In the genomic region with DNA sequence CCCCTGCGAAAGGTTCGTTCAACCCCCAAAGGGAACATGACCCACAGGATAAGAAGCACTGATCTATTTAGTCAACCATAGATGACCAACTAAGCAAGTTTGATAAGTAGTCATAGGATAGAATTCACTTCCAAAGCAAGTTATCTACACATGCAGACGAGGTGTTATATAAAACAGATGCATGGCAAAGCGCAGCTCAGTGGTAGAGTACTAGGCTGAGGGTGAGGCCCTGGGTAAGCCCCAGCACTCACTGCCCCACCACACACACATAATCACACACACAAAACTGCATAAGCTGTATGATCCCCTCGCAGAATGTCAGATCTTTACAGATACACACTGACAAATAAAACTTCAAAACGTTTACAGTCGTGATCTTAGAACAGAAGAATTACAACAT, we compare ENCODE assay signal across 23 mouse cellular contexts. TPM values are rescaled to one million over a fixed set of nuclear protein-coding genes. Genes with fewer than 3 reads are reported as not detected.
DNase-seq lines count a peak whose midpoint lies in the region; ATAC-seq and TF ChIP-seq lines count a peak whose summit lies in the region.
"Had no signal": no experiment of that assay in that cellular context is flagged by ENCODE, and none has a peak within 500 bp of the region (broad histone marks: within the 10 kb centered on the region; RNA-seq: fewer than 3 reads in every experiment).

No protein-coding gene starts in this region.

- intact Hi-C loops in left cerebral cortex, postnatal 36 days (cut with DNase I), result no loop called here

- H3K4me3 ChIP-seq in G1E (ENCODE audit: low read depth, low read length), result no peak overlapping the region; the same call in 1 of the 2 replicates
- no peak overlapping the region for H3K4me3 ChIP-seq in liver, embryonic 12.5 days
- H3K4me3 ChIP-seq in liver, embryonic 16.5 days (ENCODE audit: low read depth, low read length), result no peak overlapping the region
- H3K4me3 ChIP-seq in kidney, embryonic 14.5 days (ENCODE audit: low read length), result no peak overlapping the region
- H3K4me3 ChIP-seq: embryonic facial prominence, embryonic 10.5 days; forebrain, embryonic 10.5 days; heart, embryonic 12.5 days; hindbrain, embryonic 10.5 days had no signal

- H3K4me1 ChIP-seq in G1E (ENCODE audit: insufficient read depth, low read depth, low read length), result peaks cover 21% of the 10 kb centered on the region
- H3K4me1 ChIP-seq in liver, embryonic 12.5 days, result peaks cover 31% of the 10 kb centered on the region
- peaks cover 14% of the 10 kb centered on the region for H3K4me1 ChIP-seq in liver, embryonic 16.5 days (ENCODE audit: control insufficient read depth, low read depth, low read length)
- H3K4me1 ChIP-seq in kidney, embryonic 14.5 days (ENCODE audit: control insufficient read depth, insufficient read depth, low read length), result no peaks in the 10 kb centered on the region

- TF ChIP-seq CTCF in G1E (IDR thresholded peaks at IDR 0.05; ENCODE audit: low read depth, low read length), result no peak

- ATAC-seq in G1E (ENCODE audit: extremely low read depth, insufficient number of reproducible peaks, low FRiP score, poor library complexity, severe bottlenecking), result peak; percentile 51
- ATAC-seq in liver, embryonic 12.5 days, result peak; percentile 56
- ATAC-seq in liver, embryonic 16.5 days (ENCODE audit: low read depth), result peak; percentile 20; the same call in 1 of the 2 replicates
- ATAC-seq in kidney, embryonic 14.5 days (ENCODE audit: low FRiP score, low TSS enrichment), result no peak
- no peak for ATAC-seq in activated CD4-positive, CD25-positive, alpha-beta regulatory T cell, adult 4 months
- ATAC-seq: forebrain, embryonic 14.5 days had no signal

- H3K9ac ChIP-seq in liver, embryonic 12.5 days, result no peak overlapping the region
- no peak overlapping the region for H3K9ac ChIP-seq in liver, embryonic 16.5 days (ENCODE audit: low read depth, low read length)
- H3K9ac ChIP-seq in kidney, embryonic 14.5 days (ENCODE audit: low read depth, low read length), result no peak overlapping the region
- H3K9ac ChIP-seq: heart, embryonic 12.5 days; hindbrain, embryonic 14.5 days had no signal

- 49% methylated on average over 7 of the region's 7 CpGs for WGBS in liver, embryonic 12.5 days (ENCODE audit: insufficient replicate concordance)
- WGBS in liver, embryonic 16.5 days (ENCODE audit: insufficient replicate concordance), result 32% methylated on average over 7 of the region's 7 CpGs
- WGBS in kidney, embryonic 14.5 days, result 85% methylated on average over 7 of the region's 7 CpGs

- H3K4me2 ChIP-seq in liver, embryonic 12.5 days, result no peak overlapping the region
- no peak overlapping the region for H3K4me2 ChIP-seq in liver, embryonic 16.5 days (ENCODE audit: low read depth, low read length)
- H3K4me2 ChIP-seq in kidney, embryonic 14.5 days (replicated peaks; ENCODE audit: low read depth, low read length), result no peak overlapping the region
- H3K4me2 ChIP-seq: heart, embryonic 12.5 days; hindbrain, embryonic 14.5 days had no signal

- no peaks in the 10 kb centered on the region for H3K9me3 ChIP-seq in G1E (replicated peaks)
- H3K9me3 ChIP-seq in liver, embryonic 12.5 days (replicated peaks), result no peaks in the 10 kb centered on the region
- H3K9me3 ChIP-seq in liver, embryonic 16.5 days (replicated peaks; ENCODE audit: control insufficient read depth, low read length), result no peaks in the 10 kb centered on the region
- no peaks in the 10 kb centered on the region for H3K9me3 ChIP-seq in kidney, embryonic 14.5 days (ENCODE audit: control insufficient read depth, low read length)
- H3K9me3 ChIP-seq: embryonic facial prominence, embryonic 10.5 days; forebrain, embryonic 10.5 days; heart, embryonic 12.5 days; hindbrain, embryonic 10.5 days had no signal

- H3K36me3 ChIP-seq in G1E (replicated peaks), result peaks cover 19% of the 10 kb centered on the region
- 0 out of 2 replicates have a peak, but pooled peaks cover 6% of the 10 kb centered on the region for H3K36me3 ChIP-seq in liver, embryonic 12.5 days
- H3K36me3 ChIP-seq in liver, embryonic 16.5 days (ENCODE audit: control insufficient read depth, insufficient read depth), result no peaks in the 10 kb centered on the region
- H3K36me3 ChIP-seq in kidney, embryonic 14.5 days (ENCODE audit: control insufficient read depth, insufficient read depth, low read length), result no peaks in the 10 kb centered on the region
- H3K36me3 ChIP-seq: embryonic facial prominence, embryonic 10.5 days; forebrain, embryonic 10.5 days; heart, embryonic 12.5 days; hindbrain, embryonic 10.5 days had no signal

- H3K27ac ChIP-seq in liver, embryonic 12.5 days, result peak overlapping the region; percentile 26
- no peak overlapping the region for H3K27ac ChIP-seq in liver, embryonic 16.5 days (ENCODE audit: low read length)
- no peak overlapping the region for H3K27ac ChIP-seq in kidney, embryonic 14.5 days (ENCODE audit: low read depth, low read length)
- H3K27ac ChIP-seq: hindbrain, embryonic 10.5 days; hindbrain, embryonic 14.5 days had no signal

- DNase-seq in G1E (ENCODE audit: low spot score), result peak; percentile 26
- peak; percentile 20 for DNase-seq in c-Kit-positive CD71-positive TER-119-negative erythroid progenitor cells, embryonic 14.5 days (ENCODE audit: low read depth)
- DNase-seq in thymus, postnatal 10 days (ENCODE audit: low spot score in 2 of 2), result no peak
- no peak for DNase-seq in left cerebral cortex, postnatal 36 days (ENCODE audit: low spot score in 2 of 2)
- DNase-seq: adrenal gland, adult 8-10 months; adrenal gland, postnatal 36 days; cerebellum, adult 18-20 months; cerebellum, adult 9-11 months; cerebellum, postnatal 36 days; heart, adult 18-20 months had no signal

- H3K27me3 ChIP-seq in G1E (ENCODE audit: insufficient read depth, low read length), result no peaks in the 10 kb centered on the region
- no peaks in the 10 kb centered on the region for H3K27me3 ChIP-seq in liver, embryonic 12.5 days (replicated peaks)
- no peaks in the 10 kb centered on the region for H3K27me3 ChIP-seq in liver, embryonic 16.5 days (ENCODE audit: control insufficient read depth, insufficient read depth, low read depth, low read length)
- H3K27me3 ChIP-seq in kidney, embryonic 14.5 days (ENCODE audit: control insufficient read depth, insufficient read depth, low read length), result no peaks in the 10 kb centered on the region
- H3K27me3 ChIP-seq: CH12.LX; heart, embryonic 12.5 days had no signal

RNA-seq across cellular contexts. Expression of gene Mnd1, which starts 19.1 kb away (rescaled TPM):
- total RNA-seq in G1E (2014; fragmentation: Nextera tagmentation) (6.1 and 11.6 TPM in 2 replicates), G1E (2017) (22.5 and 23.5 TPM in 2 replicates)
- 1.2 and 1.8 TPM in 2 replicates for polyA plus RNA-seq in G1E (2012)
- 12.3 and 12.8 TPM in 2 replicates for polyA plus RNA-seq in liver, embryonic 12.5 days (2016; fragmentation: Nextera tagmentation; extraction: Ambion mirVana)
- 4.9 and 5.7 TPM in 2 replicates for polyA plus RNA-seq in liver, embryonic 16.5 days (2015; fragmentation: Nextera tagmentation; extraction: Ambion mirVana)
- polyA plus RNA-seq in kidney, embryonic 14.5 days (2014; fragmentation: Nextera tagmentation; extraction: Ambion mirVana), result 19.9 and 22.1 TPM in 2 replicates
- total RNA-seq in left cerebral cortex, postnatal 36 days (2021), result 1 to 10 TPM; 1.6 to 2.1 TPM
- 1 to 10 TPM; 1.7 to 3.8 TPM for polyA plus RNA-seq in activated CD4-positive, CD25-positive, alpha-beta regulatory T cell, adult 4 months (2017; shearing (Covaris generic))

RNA-seq across cellular contexts. Expression of gene Gm6525, which starts 37.4 kb away (rescaled TPM):
- not detected in 2 replicates for total RNA-seq in G1E (2014; fragmentation: Nextera tagmentation)
- total RNA-seq in G1E (2017), result 0.60 and 0.70 TPM in 2 replicates
- not detected in 2 replicates for polyA plus RNA-seq in G1E (2012)
- 0.30 TPM in 1 of 2 replicates, not detected in the other for polyA plus RNA-seq in liver, embryonic 12.5 days (2016; fragmentation: Nextera tagmentation; extraction: Ambion mirVana)
- polyA plus RNA-seq in liver, embryonic 16.5 days (2015; fragmentation: Nextera tagmentation; extraction: Ambion mirVana), result 0.27 and 0.37 TPM in 2 replicates
- 0.44 and 1.1 TPM in 2 replicates for polyA plus RNA-seq in kidney, embryonic 14.5 days (2014; fragmentation: Nextera tagmentation; extraction: Ambion mirVana)
- total RNA-seq in left cerebral cortex, postnatal 36 days (2021), result not detected
- polyA plus RNA-seq in activated CD4-positive, CD25-positive, alpha-beta regulatory T cell, adult 4 months (2017; shearing (Covaris generic)), result not detected
- total RNA-seq: adrenal gland, adult 8-10 months; gastrocnemius, adult 8-10 months; heart, adult 18-20 months; heart, postnatal 25 days had no signal
- polyA plus RNA-seq: heart, embryonic 12.5 days had no signal

Comparison
In these comparisons a context has a peak if more than half of its experiments do, and no peak if none do; other contexts are left out.
1. ATAC-seq: peak in G1E (single experiment), liver, embryonic 12.5 days (single experiment) and liver, embryonic 16.5 days (single experiment); none in kidney, embryonic 14.5 days (single experiment) and activated CD4-positive, CD25-positive, alpha-beta regulatory T cell, adult 4 months (single experiment).
2. DNase-seq: peak in G1E (single experiment) and c-Kit-positive CD71-positive TER-119-negative erythroid progenitor cells, embryonic 14.5 days (single experiment); none in thymus, postnatal 10 days (0 of 2) and left cerebral cortex, postnatal 36 days (0 of 2).